Mouse (Mus musculus) cerebellum, postnatal 14 days (tissue): Measurements from ENCODE around the gene Ralgps2.

ENCODE experiments used
- DNase-seq, 2 experiments: peaks; one replicate each; pipeline ENCODE4 v3.0.0; 2021; ENCODE audit warnings: mixed read lengths in 2 of 2

Gene Ralgps2

DNA sequence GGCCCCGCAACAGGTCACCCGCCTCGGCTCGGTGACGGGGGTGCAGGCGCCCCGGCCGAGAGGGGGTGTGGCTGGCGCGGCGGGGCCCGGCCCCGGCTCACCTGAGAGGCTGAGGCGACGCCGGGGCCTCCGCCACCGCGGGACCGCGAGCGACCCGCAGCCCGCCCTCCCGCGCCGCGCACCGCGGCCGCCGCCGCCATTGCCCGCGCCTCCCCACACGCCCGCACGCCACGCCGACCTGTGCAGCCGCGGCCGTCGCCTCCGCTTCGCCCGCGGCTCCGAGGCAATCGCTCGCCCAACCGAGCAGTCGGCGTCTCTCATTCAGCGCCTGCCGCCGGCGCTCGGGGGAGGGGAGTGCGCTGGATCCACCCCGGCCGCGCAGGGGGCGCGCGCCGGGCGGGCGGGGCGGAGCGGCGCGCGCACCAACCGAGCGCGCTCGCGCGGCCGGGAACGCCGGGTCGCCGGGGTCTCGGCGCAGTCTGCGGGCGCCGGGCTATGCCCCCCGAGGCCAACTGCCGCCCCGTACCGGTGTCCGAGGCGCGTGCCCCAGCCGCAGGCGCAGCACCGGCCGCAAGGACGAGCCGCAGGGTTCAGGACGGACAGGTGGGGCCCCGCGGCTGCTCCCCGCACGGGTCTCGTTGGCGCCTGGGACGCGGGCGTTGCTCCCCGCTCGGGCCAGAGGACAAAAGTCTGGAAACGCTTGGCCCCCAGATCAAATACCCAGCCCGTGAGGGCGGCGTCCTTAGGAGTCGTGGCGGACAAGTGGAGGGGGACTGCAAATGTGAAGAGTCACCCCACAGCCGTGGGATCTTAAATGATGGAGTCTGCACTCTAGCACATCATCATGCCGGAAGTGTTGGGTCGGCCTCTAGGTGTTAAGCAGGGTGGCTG lies at the start of gene Ralgps2:
Gene Ralgps2 (minus strand): TSS at position 376 of the 891 bp plus-strand sequence.
- DNase-seq = peak; percentile 63 to 74

DNA sequence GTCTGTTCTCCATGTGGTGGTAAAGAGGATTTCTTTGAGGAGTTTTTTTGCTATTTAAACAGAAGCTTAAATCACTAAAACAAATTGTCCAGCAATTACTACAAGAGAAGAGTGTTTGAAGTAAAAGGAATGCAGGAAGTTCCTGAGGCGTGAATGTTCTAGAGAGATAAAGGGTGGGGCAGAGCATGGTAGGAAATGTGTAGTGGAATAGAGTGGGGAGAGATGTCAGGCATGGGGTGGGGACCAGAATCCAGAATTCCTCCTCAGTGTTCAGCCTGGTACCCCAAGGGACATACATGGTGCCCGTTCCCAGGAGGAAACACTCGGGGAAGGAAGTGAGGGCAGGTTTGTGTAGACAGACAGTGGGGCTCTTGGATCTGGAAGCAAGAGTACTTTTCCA lies 48.1 kb upstream of the Ralgps2 start:
- no peak for DNase-seq

DNA sequence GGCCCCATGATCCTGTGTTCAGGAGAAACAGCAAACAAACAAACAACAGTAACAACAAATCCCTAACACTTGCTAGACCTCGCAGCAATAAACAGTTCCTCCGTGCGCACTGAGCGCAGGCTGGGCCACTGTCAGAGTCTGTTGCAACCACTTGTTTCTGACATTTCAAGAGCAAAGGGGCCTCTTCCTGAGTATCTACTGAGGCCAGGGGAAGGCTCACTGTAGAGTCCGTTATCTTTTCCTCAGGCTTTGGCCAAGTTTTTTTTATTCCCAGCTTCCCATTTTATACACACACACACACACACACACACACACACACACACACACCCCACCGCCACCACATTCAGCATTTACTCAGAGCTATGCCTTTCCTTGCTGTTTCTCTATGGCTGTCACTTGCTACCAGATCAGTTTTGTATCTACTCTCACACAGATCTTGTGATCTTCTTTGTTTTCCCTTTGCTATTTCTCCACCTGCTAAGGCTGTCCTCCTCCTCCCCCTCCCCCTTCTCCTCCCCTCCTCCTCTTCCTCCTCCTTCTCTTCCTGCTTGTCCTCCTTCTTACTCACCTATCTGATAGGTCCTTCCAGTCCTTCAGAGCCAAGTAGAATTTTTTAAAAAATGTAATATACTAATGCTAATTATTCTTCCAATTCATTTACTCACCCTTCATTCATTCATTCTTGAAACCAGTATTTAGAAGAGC lies 47.4 kb upstream of the Ralgps2 start:
- no peak for DNase-seq

DNA sequence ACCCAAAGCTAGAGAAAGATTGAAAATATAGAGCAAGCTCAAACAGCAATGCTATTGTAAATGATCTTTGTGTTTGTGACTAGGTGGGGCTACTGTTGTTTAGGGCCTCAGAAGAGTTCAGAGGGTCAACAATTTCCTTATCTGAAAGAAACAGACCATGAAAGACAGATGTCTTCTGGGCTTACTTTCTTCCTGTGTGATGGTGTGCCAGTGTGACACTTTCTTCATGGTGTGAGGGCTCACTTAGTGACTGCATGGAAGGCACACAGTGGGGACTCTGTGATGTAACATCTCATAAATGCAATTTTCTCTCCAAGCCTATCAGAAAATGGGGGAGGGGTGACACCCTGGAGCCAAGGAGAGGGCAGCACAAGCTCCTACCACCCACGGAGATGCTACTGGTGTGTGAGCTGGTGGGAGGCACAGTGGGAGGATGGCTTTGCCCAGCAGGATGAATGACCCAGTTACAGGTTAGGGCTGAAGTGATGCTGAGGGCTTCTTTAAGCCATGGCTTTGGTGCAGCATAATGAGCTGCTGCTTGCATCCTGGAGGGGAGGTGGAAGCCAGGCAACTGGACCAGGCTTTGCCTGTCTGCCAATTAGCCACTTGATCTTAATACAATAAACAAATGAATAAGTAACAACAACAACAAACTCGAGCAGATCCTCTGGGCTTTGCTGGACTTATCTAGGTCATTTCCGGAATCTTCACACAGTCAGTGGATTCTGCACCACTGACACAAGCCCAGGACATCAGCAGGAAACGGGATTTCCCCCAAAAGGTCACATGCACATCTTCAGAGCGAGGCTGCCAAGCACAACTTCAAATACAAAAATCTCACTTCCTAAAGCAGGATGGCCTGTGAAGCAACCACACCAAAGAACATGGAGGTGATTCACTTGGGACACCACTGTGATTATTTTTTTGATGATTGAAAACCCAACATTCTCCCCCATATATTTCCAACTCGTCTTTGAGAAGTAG lies 46.5 kb upstream of the Ralgps2 start:
- DNase-seq = no peak

DNA sequence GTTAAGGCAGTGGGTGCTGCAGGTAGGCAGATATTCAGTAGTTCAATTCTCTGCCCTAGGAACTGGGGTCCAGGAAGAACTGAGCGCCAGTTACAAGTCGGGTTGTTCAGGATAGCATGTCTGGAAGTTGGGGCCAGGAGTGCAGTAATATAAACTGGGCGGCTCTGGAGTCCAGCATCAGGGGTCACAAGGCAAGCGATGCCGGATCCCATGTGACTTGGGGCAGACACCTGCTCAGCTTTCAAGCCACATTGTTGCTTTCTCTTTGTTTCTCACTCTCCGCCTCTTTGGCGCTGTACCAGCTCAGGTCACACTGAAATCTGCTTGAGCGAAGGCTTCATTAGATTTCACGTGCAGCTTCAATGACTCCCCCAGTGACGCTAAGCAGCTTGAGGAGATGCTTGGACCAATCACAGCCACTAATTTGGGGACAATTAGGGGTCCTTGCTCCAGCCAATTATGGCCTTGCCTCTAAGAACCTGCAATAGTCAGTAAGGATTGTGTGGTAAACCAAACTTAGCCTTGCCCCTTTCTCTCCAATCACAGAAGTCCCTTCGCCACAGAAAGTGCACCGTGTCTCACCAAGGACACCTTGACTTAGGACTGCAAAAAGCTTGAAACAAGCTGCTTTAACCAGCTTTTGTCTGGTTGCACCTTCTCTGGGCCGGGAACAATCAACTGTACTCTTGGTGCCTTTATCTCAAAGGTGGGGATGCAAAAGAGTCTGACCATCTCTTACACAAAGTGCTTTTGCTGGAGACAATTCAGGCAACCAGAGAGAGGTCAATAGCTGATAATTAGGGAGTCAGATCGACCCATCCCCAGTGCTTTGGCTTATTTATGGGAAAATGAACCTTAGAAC lies 43.8 kb upstream of the Ralgps2 start:
- DNase-seq = no peak

DNA sequence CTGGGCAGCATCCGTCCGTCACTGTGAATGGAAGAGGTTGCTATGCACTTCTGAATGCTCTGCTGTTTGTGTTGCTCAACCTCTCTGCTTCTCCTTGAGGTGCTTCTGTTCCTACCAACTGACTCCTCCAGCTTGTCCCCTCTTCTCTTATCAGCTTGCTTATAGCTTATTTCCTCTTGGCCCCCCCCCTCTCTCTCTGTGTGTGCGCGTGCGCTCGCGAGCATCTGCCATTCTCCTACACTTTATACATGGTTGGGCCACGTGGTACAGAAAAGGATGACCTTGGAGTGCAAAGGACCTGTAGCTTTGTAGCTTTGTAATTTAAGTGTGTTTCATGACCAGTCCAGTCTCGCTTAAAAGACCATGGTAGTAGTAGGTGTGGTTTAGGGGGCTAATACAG lies 42.5 kb upstream of the Ralgps2 start:
- DNase-seq = no peak

DNA sequence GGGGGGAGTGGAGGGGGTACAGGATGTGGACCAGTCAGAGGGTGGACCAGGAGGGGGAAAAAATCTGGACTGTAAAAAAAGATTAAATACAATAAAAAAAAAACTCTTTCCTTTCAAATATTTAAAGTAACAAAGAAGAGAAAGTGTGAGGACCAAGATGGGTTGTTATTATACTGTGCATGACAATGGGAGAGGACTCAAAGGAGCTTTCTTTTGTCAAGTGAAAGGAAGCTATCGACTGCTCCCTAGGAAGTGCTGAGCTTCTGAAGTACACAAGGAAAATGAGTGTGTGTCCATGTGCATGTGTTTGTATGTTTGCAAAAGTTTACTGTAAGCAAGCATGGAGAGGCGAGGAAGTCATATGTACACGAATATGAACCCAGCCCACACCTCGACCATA lies 40.3 kb upstream of the Ralgps2 start:
- DNase-seq = no peak

DNA sequence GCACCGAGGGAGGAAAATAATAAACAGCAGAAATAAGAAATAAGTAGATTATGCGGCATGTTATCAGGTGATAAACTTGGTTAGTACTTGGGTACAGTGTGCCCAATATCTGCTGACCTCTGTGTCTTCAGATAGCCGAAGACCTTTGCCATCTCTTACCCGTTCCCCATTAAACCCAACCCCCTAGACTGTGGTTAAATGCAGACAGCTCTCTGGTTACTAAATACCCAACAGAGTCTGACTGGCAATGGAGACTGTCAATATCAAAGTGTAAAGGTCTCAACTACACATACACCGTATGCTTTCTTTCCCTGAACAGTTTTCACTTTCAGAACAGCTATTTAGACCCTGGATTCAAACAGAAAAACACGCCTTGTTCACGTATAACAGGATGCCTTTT lies 39.2 kb upstream of the Ralgps2 start:
- DNase-seq = no peak

DNA sequence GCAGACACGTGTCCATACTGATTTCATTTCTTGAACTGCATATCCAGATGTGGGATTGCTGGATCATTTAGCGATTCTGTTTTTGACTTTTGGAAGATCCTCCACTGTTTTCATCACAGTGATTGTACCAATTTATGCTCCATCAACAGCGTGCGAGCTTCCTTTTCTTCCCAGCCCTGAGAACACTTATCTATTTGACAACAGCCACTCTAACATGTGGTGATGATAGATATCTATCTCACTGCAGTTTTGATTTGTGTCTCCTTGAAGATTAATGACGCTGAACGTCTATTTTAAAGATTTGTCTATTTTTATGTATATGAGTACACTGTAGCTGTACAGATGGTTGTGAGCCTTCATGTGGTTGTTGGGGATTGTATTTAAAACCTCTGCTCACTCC lies 34.4 kb upstream of the Ralgps2 start:
- no peak for DNase-seq

DNA sequence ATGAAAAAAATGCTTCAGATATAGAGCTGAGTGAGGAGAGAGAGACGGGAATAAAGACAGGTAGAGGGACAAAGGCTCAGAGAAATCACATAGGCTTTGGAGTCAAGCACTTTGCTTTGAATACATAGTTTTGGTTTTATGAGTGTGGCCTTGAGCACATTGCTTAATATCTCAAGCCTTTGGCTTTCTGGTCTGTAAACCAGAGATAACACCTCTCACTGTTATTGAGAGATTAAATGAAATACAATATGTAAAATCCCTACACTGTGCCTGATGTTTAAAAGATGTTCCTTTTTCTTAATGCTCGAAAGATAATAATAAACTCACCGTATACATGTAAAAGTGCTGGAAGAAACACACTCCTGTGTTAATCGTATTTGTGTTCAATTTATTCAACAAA lies 33.0 kb upstream of the Ralgps2 start:
- DNase-seq = no peak

DNA sequence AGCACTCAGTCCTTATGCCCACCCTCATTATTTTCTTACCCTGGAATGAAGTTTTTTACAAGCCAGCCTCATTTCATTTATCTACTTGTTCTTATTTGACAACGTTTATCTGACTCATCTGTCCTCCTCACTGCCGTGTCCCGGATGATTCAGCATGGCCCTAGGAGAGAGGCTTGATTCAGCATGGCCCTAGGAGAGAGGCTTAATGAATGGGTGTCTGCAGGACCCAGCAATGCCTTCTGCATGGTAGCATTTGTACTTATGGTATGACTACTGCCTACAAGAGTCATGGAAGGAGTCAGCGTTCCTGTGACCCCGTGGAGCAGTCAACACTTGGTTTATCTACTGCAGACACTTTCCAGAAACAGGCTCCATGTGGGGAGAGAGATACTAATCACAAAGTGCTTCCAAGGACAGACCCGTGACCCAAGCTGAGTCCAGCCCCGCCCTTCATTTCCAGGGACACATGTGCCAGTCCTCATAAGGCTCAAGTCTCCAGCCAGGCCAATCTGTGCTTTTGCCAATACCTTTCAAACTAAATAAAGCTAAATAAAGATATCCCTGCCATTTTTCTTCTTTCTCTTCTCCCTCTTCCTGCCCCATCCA lies 31.9 kb upstream of the Ralgps2 start:
- DNase-seq = no peak

DNA sequence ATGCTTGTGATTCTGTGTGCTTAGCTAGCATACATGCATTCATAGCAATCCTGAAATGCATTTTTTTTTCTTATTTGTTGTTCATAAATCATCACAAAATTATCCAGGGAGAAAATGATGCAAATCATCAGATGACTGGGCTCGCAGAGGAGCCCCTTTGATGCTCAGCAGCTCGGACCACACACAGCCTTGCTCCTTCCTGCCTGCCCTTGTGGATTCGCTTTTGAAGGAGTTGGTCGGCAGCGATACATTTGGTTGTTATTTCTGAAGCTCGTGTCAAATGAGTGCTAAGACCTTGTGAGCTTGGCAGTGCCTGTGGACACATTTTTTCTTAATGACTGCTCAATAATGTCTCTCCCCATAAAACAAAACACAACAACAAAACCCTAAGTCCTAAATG lies 31.2 kb upstream of the Ralgps2 start:
- DNase-seq = no peak

DNA sequence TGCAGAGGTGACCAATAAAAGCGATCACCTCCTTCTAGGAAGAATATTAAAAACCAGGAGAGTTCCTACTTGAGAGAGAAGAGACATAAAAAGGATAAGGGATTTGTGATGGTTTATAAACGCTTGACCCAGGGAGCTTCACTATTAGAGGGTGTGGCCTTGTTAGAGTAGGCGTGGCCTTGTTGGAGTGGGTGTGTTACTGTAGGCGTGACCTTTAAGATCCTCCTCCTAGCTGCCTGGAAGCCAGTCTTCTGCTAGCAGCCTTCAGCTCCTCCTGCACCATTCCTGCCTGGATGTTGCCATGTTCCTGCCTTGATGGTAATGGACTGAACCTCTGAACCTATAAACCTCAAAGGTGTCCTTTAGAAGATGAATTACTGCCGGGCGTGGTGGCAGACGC lies 28.7 kb upstream of the Ralgps2 start:
- DNase-seq = no peak

DNA sequence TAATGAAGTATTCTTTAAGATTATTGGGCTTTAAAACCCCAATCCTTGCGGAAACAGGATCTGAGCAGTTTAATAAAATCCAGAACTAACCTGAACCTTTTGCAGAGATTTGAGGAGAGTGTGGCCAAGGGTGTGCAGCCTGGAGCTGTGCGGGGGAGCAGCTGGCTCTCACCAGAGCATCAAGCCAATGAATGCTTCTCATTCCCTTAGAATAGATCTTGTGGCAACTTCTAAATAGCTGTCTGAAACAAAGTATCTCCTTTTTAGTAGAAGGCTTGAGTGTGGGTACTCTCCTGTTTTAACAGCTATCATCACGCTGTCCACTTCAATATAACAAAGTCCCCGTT lies 25.1 kb upstream of the Ralgps2 start:
- no peak for DNase-seq

DNA sequence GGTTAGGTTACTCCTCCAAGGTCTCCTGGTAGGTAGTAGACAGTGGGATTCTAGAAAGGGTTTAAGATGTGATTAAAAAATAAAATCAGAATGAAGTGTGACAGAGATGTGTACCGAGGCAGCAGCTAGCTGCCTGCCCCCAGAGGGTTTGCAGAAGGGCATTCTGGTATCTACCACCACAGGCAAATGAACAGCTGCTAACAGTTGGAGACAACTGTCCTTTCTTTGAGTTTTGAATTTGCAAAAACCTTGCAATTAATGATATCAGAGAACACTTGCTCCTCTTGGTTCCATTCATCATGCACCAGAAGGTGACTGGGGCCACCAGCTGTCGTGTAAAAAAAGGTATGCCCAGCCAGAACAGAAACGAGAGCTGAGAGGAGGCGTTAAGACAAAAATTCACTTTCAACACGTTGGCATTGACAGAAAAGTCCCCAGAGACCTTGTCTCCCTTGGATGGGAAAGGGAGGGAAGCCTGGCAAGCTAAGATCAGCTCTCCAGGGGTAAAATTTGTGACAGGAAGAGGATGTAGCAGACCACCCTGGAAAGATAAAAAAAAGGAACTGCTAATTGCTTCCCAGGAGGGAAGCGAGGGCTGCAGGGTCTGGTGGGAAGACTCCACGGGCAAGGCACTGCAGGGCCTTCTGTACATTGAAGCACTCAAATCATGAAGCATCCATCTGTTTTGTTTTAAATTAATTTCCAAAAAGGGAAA lies 24.6 kb upstream of the Ralgps2 start:
- peak; percentile 15 to 22 for DNase-seq

DNA sequence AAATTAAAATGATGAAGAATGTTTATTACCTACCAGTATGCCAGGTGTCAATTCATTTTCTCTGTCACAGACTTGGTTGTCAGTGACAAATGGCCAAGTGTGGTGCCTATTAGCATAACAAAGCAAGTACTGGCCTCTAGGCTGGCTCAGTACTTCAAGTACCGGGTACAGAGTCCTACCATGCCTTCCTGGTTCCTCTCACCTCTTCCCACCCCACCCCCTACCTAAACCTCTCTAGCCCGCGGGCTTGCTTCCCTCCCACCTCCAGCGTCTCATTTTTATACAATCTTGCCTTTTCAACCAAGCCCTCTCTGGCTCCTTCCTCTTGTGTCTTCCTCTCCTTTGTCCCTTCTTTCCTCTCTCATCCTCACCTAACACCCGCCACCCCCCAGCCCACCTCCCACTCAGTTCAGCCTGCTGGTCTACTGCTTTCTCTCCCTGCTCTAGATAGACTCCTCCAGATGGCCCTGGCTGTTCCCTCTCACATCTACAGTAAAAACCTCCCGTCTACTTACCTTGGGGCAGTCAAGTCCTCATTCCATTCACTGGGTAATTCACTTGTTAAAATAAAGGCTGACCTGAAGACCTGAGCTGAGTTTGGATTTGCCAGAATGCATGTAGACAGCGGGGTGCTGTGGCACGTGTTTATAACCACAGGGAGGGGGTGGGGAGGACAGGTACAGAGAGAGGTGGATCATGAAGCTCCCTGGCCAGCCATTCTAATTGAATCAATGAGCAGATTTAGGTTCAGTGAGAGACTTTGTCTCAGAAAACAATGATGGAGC lies 22.2 kb upstream of the Ralgps2 start:
- DNase-seq = no peak

DNA sequence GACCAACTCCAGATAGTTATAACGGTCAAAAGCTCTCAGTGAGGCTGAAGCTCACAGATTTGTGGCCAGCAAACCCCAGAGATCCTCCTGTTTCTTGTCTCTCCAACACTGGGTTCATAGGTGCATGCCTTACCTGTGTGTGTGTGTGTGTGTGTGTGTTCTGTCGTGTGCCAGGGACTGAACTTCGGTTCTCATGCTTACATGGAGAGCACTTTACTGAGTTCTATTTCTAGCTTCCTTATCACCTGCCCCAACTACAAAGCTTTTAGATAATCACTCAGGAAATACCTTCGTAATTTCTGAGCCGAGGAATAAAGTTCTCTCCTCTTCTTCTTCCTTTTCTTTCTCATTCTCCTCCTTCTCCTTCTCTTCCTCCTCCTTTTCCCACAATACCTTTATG lies 19.6 kb upstream of the Ralgps2 start:
- no peak for DNase-seq

DNA sequence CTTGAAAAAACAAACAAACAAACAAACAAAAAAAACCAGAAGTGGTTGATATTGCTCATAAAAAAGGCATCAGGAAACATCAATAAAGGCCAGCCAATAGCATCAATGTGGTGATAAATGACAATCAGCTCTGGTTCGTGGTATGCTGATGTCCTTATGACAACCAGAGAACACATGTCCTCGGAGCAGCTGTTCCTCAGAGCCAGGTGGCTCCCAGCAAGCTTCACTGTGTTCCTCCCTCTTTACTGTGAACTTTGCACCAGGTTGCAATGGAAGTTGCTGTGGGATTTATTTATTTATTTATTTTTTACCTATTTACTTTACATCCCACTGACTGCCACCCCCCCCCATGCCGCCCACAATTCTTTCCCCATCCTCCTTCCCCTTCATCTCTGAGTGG lies 17.9 kb upstream of the Ralgps2 start:
- no peak for DNase-seq

DNA sequence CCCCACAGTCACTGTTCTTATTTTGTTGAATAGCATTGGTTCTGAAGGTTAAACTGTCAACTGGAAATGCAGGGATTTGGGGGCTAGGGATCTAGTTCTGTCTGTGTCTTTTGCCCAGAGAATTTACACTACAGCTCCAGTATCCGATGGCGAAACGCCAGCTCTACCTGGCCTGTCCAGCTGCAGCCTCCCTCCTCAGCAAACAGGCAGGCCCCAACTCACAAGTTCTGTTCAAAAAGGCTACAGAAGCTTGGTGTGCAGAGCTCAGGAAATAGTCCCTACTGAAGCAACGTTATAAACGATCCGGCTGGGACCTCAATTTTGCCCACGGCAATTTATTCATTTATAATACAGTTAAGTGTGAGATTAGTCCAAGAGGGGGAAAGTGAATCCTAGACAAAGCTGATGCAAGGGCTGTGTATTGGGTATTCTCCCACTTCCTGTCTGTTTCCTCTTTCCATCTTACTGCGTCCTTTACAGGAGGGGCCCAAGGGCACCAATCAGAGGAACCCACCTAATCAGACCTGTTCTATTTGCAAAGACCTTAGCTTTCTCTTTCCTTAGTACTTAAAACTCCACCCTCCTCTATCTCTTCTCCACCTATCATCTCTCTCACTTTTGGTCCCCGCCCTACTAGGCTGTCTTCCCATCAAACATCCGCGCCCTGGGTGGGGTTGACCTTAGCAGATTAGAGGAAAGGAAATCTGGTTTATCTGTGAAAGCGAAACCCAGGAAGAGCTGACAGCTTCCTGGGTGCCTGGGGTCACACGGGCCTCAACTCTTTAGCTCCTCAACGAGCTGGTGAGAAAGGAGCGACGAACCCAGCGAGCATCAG lies 16.7 kb upstream of the Ralgps2 start:
- no peak for DNase-seq
